Mouse (Mus musculus): ENCODE data around the gene Pole3. TPM values are rescaled to one million over a fixed set of nuclear protein-coding genes. Genes with fewer than 3 reads are reported as not detected.

Gene Pole3
- 44.8 and 47.1 TPM in 2 replicates for polyA plus RNA-seq (2012; rRNA removed)

GRCm38 (mm10) chr4:62524651-62525488 lies at the start of gene Pole3, which contains the start of gene 4933430I17Rik:
Pole3 (minus strand) TSS chr4:62525068.
4933430I17Rik (plus strand) TSS chr4:62525369.
- H3K4me3 ChIP-seq (ENCODE audit: control insufficient read depth, low read depth, low read length): peak within 1 kb of the TSS; percentile 98
- H3K27ac ChIP-seq (ENCODE audit: control insufficient read depth, insufficient read depth, low read depth, low read length): peak within 1 kb of the TSS; percentile 100
- H3K27me3 ChIP-seq (ENCODE audit: control insufficient read depth, insufficient read depth, low read length): no peaks in the 10 kb centered on the region
- H3K4me1 ChIP-seq (ENCODE audit: control insufficient read depth, insufficient read depth, low read length): peaks cover 4% of the 10 kb centered on the region
- H3K36me3 ChIP-seq (ENCODE audit: control insufficient read depth, insufficient read depth, low read length): no peaks in the 10 kb centered on the region
- TF ChIP-seq POLR2A (IDR thresholded peaks at IDR 0.05; ENCODE audit: control insufficient read depth, low read depth, low read length) (peak; percentile 58), CTCF (IDR thresholded peaks at IDR 0.05; ENCODE audit: control insufficient read depth, insufficient read depth, insufficient replicate concordance, low read depth, low read length) (no peak)

DNA sequence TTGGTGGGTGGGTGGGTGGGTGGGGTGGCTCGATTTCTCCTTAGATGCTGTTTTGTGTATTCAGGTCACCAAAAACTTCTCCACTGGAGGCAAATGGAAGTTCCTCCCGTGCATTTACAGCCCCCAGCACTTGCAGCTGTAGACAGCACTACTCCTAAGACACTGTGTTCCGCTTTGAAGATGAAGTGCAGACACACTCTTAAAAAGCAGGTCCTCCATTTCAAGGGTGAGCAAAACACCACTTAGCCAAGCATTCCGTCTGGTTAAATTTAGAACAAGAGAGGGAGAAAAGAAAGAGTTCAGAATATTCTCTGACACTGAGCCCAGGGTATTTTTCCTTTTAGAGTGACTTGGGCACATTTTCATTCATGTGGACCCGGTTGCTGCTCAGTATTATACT lies 45.2 kb upstream of the Pole3 start:
- H3K4me3 ChIP-seq (ENCODE audit: control insufficient read depth, low read depth, low read length): no peak overlapping the region
- H3K27me3 ChIP-seq (ENCODE audit: control insufficient read depth, insufficient read depth, low read length): no peaks in the 10 kb centered on the region
- TF ChIP-seq POLR2A (IDR thresholded peaks at IDR 0.05; ENCODE audit: control insufficient read depth, low read depth, low read length): no peak
- no peak overlapping the region for H3K27ac ChIP-seq (ENCODE audit: control insufficient read depth, insufficient read depth, low read depth, low read length)
- peaks cover 2% of the 10 kb centered on the region for H3K4me1 ChIP-seq (ENCODE audit: control insufficient read depth, insufficient read depth, low read length)
- H3K36me3 ChIP-seq (ENCODE audit: control insufficient read depth, insufficient read depth, low read length): no peaks in the 10 kb centered on the region

GRCm38 (mm10) chr4:62569603-62570002 lies 44.7 kb upstream of the Pole3 start:
- peaks cover 4% of the 10 kb centered on the region for H3K4me1 ChIP-seq (ENCODE audit: control insufficient read depth, insufficient read depth, low read length)
- TF ChIP-seq POLR2A (IDR thresholded peaks at IDR 0.05; ENCODE audit: control insufficient read depth, low read depth, low read length) (no peak), CTCF (IDR thresholded peaks at IDR 0.05; ENCODE audit: control insufficient read depth, insufficient read depth, insufficient replicate concordance, low read depth, low read length) (no peak)
- no peaks in the 10 kb centered on the region for H3K27me3 ChIP-seq (ENCODE audit: control insufficient read depth, insufficient read depth, low read length)
- H3K36me3 ChIP-seq (ENCODE audit: control insufficient read depth, insufficient read depth, low read length): no peaks in the 10 kb centered on the region
- no peak overlapping the region for H3K27ac ChIP-seq (ENCODE audit: control insufficient read depth, insufficient read depth, low read depth, low read length)
- H3K4me3 ChIP-seq (ENCODE audit: control insufficient read depth, low read depth, low read length): no peak overlapping the region

DNA sequence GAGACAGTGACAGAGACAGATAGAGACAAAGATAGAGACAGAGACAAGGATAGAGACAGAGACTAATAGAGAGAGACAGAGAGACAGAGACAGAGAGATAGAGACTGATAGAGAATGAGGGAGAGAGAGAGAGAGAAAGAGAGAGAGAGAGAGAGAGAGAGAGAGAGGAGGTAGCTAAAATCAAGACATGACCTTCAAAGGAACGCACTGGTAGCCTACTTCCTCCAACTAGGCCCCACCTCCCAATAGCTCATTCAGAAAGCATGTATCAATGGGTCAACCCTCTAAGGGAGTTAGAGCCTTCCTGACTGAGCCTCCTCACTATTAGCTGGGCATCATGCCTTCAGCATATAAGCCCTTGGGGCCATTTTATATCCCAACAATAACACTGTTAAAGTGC lies 43.5 kb upstream of the Pole3 start:
- peaks cover 4% of the 10 kb centered on the region for H3K4me1 ChIP-seq (ENCODE audit: control insufficient read depth, insufficient read depth, low read length)
- H3K36me3 ChIP-seq (ENCODE audit: control insufficient read depth, insufficient read depth, low read length): no peaks in the 10 kb centered on the region
- TF ChIP-seq CTCF (IDR thresholded peaks at IDR 0.05; ENCODE audit: control insufficient read depth, insufficient read depth, insufficient replicate concordance, low read depth, low read length) (no peak), POLR2A (IDR thresholded peaks at IDR 0.05; ENCODE audit: control insufficient read depth, low read depth, low read length) (no peak)
- H3K27me3 ChIP-seq (ENCODE audit: control insufficient read depth, insufficient read depth, low read length): no peaks in the 10 kb centered on the region
- no peak overlapping the region for H3K27ac ChIP-seq (ENCODE audit: control insufficient read depth, insufficient read depth, low read depth, low read length)
- no peak overlapping the region for H3K4me3 ChIP-seq (ENCODE audit: control insufficient read depth, low read depth, low read length)

DNA sequence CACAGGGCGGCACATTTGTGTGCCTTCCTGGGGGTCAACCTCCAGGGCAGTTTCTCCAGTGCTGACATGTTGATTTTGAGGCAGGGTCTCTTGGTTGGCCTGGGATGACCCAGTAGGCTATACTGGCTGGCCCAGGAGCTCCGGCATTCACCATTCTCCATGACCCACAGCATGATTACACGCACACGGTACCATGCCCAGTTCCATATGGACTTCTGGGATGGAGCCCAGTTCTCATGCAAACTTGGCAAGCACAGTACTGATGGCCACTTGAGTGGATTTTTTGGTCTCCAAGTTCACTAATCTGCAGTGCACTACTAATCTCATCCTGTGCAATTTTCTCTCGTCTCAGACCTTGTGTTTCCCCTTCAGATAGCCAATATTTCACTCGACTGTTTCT lies 42.8 kb upstream of the Pole3 start:
- TF ChIP-seq CTCF (IDR thresholded peaks at IDR 0.05; ENCODE audit: control insufficient read depth, insufficient read depth, insufficient replicate concordance, low read depth, low read length) (no peak), POLR2A (IDR thresholded peaks at IDR 0.05; ENCODE audit: control insufficient read depth, low read depth, low read length) (no peak)
- Histone ChIP-seq H3K4me1 (ENCODE audit: control insufficient read depth, insufficient read depth, low read length) (peaks cover 4% of the 10 kb centered on the region), H3K4me3 (ENCODE audit: control insufficient read depth, low read depth, low read length) (no peak overlapping the region), H3K27me3 (ENCODE audit: control insufficient read depth, insufficient read depth, low read length) (no peaks in the 10 kb centered on the region), H3K36me3 (ENCODE audit: control insufficient read depth, insufficient read depth, low read length) (no peaks in the 10 kb centered on the region), H3K27ac (ENCODE audit: control insufficient read depth, insufficient read depth, low read depth, low read length) (no peak overlapping the region)

DNA sequence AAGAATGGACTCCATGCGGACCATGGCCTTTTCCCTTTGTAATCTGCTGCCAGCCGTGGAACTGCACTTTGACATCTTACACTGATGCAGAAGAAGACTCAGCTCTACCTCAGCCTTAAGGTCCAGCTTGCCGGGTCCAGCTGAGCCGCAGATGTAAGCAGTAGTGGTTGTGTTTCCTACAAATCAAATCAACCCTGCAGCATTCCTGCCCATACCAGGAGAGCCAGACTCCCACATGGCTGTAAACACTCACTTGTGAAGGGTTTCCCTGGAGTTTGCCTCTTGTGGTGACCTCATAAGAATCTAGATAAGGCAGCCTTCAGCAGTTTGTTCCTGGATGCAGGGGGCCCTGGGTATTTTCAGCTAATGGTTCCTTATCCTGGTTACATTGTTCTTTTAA lies 41.7 kb upstream of the Pole3 start:
- Histone ChIP-seq H3K27me3 (ENCODE audit: control insufficient read depth, insufficient read depth, low read length) (no peaks in the 10 kb centered on the region), H3K27ac (ENCODE audit: control insufficient read depth, insufficient read depth, low read depth, low read length) (no peak overlapping the region), H3K36me3 (ENCODE audit: control insufficient read depth, insufficient read depth, low read length) (no peaks in the 10 kb centered on the region), H3K4me3 (ENCODE audit: control insufficient read depth, low read depth, low read length) (no peak overlapping the region), H3K4me1 (ENCODE audit: control insufficient read depth, insufficient read depth, low read length) (peaks cover 4% of the 10 kb centered on the region)
- TF ChIP-seq CTCF (IDR thresholded peaks at IDR 0.05; ENCODE audit: control insufficient read depth, insufficient read depth, insufficient replicate concordance, low read depth, low read length) (no peak), POLR2A (IDR thresholded peaks at IDR 0.05; ENCODE audit: control insufficient read depth, low read depth, low read length) (no peak)

- Histone ChIP-seq H3K4me1 (ENCODE audit: control insufficient read depth, insufficient read depth, low read length) (peaks cover 7% of the 10 kb centered on the region), H3K4me3 (ENCODE audit: control insufficient read depth, low read depth, low read length) (no peak overlapping the region), H3K36me3 (ENCODE audit: control insufficient read depth, insufficient read depth, low read length) (no peaks in the 10 kb centered on the region)
Observed at GRCm38 (mm10) chr4:62562006-62562405, 37.1 kb upstream of the Pole3 start.

More at GRCm38 (mm10) chr4:62562006-62562405, 37.1 kb upstream of the Pole3 start:
- H3K27me3 ChIP-seq (ENCODE audit: control insufficient read depth, insufficient read depth, low read length): no peaks in the 10 kb centered on the region
- no peak overlapping the region for H3K27ac ChIP-seq (ENCODE audit: control insufficient read depth, insufficient read depth, low read depth, low read length)
- TF ChIP-seq POLR2A (IDR thresholded peaks at IDR 0.05; ENCODE audit: control insufficient read depth, low read depth, low read length) (no peak), CTCF (IDR thresholded peaks at IDR 0.05; ENCODE audit: control insufficient read depth, insufficient read depth, insufficient replicate concordance, low read depth, low read length) (no peak)

All from testis, adult 2 months (tissue).